Mouse (Mus musculus): ENCODE measurements around the gene Ifne.
"Not testable (repeated sequence)": the region's sequence is repeated elsewhere in the genome, so short reads cannot be mapped to it uniquely, and the experiment has no call there.

The Ifne gene

DNA sequence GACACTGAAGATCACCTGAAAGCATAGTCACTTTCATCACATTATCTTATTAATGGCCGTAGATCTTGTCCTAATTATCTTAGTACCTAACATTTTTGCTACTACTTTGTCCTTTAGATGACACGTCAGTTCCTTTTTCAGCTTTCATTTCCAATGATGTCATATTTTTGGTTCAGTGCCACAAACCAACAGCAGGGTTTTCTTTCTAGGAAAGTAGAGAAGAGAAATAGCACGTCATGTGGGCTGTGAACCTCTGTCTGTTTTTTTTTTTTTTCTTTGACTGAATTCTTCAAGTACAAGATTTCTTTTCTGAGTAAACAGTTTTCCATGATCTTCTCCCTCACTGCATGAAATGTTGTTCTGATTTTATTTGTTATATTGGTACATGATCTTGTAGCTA lies 39.9 kb downstream of the Ifne start:
- TF ChIP-seq GATA4 (IDR thresholded peaks at IDR 0.05; ENCODE audit: insufficient replicate concordance, low read length): no peak

DNA sequence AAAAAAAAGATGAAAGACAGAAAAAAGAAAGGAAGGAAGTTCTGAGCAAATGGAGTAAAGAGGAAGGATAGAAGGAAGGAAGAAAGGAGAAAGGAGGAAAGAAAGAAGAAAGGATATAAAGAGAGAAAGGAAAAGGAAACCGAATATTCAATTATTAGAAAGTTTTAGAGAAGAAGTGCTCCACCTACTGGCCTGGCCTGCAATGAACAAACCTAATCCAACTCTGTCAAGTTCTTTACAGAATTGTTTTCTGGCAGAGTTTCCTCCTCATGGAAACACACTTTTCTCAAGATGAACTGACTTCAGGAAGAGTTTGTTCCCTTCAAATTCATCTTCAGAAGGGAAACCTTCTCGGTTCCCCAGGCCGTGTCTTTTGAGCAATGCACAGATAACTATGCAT lies 41.2 kb downstream of the Ifne start:
- no peak for TF ChIP-seq GATA4 (IDR thresholded peaks at IDR 0.05; ENCODE audit: insufficient replicate concordance, low read length)

DNA sequence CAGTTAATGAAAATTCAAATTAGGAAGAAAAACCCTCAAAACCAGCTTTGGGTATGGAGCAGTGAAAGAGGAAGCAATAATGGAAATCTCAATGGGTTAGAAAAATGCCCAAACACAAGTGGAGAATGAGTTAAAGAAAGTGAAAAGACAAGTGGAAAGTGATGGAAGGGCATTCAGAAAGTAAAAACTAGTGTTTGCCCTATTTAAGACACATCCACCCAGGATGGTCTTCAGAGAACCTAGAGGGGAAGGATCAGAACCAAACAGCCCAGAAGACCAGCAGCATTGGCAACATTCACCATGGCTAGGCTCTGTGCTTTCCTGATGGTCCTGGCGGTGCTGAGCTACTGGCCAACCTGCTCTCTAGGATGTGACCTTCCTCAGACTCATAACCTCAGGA lies 44.8 kb downstream of the Ifne start, which contains the start of gene Ifna5:
Gene Ifna5, plus strand, starts transcription at position 301 of the 400 bp plus-strand sequence.
- TF ChIP-seq GATA4 (IDR thresholded peaks at IDR 0.05; ENCODE audit: insufficient replicate concordance, low read length): not testable (repeated sequence)

DNA sequence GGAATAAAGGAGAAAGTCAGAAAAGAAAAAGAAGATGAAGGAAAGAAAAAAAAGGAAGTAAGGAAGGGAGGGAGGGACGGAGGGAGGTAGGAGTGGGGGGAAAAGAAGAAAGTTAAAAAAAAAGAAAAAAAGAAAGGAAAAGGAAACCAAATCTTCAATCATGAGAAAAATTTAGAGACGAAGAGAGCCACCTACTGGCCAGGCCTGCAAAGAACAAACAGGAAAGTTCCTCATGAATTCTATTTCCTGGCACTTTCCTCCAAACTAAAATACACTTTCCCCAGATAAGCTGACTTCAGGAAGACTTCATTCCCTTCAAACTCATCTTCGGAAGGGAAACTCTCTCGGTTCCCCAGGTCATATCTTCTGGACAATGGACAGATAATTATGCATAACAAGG lies 49.5 kb downstream of the Ifne start:
- TF ChIP-seq GATA4 (IDR thresholded peaks at IDR 0.05; ENCODE audit: insufficient replicate concordance, low read length): no peak

Data from liver, adult (tissue).